Mouse (Mus musculus) forebrain, embryonic 14.5 days (tissue): ENCODE results near the gene Strap. TPM values are rescaled to one million over a fixed set of nuclear protein-coding genes. Genes with fewer than 3 reads are reported as not detected.

ENCODE experiments used
- ATAC-seq: fragments of 200-750 bp; cut with Nextera tagmentation; 2 replicates; pipeline ENCODE4 v1.8.0; 2017; ENCODE audit warnings: mild to moderate bottlenecking, moderate library complexity
- DNase-seq: peaks from one replicate; pipeline ENCODE4 v3.0.0-alpha.2; 2015; ENCODE audit warnings: low spot score
- H3K27ac ChIP-seq: fragments of 300-500 bp; sonication (generic); 2 replicates; pipeline ENCODE4 v1.5.1; 2014; ENCODE audit warnings: low read depth, mild to moderate bottlenecking, control low read depth, low read length, moderate library complexity
- H3K27me3 ChIP-seq: fragments of 300-500 bp; sonication (generic); replicated peaks from 2 replicates; pipeline ENCODE4 v1.6.1; 2014; ENCODE audit warnings: low read length, control low read depth, mixed read lengths; ENCODE audit not compliant: control insufficient read depth, insufficient read depth
- H3K36me3 ChIP-seq: fragments of 300-500 bp; sonication (generic); 2 replicates; pipeline ENCODE4 v1.6.1; 2014; ENCODE audit warnings: low read length, control low read depth; ENCODE audit not compliant: control insufficient read depth, insufficient read depth
- H3K4me1 ChIP-seq: fragments of 300-500 bp; sonication (generic); 2 replicates; pipeline ENCODE4 v1.6.1; 2014; ENCODE audit warnings: antibody characterized with exemption, low read length, control low read depth; ENCODE audit not compliant: control insufficient read depth, insufficient read depth
- H3K4me2 ChIP-seq: fragments of 300-500 bp; sonication (generic); 2 replicates; pipeline ENCODE4 v1.6.1; 2014; ENCODE audit warnings: mild to moderate bottlenecking, control low read depth, low read length
- H3K4me3 ChIP-seq: fragments of 300-500 bp; sonication (generic); 2 replicates; pipeline ENCODE4 v1.5.1; 2014; ENCODE audit warnings: low read depth, low read length, control low read depth
- H3K9ac ChIP-seq: fragments of 300-500 bp; sonication (generic); 2 replicates; pipeline ENCODE4 v1.6.1; 2014; ENCODE audit warnings: mild to moderate bottlenecking, low read length, control low read depth, moderate library complexity
- H3K9me3 ChIP-seq: fragments of 300-500 bp; sonication (generic); replicated peaks from 2 replicates; pipeline ENCODE4 v1.6.1; 2016; ENCODE audit warnings: low read length, control low read depth, mixed read lengths; ENCODE audit not compliant: control insufficient read depth
- WGBS: fragments of 180-500 bp; shearing (Covaris S2); extraction: QIAGEN DNeasy Blood & Tissue Kit; methylation state at CpG from one replicate; pipeline ENCODE4 v1.1.7; 2014; 5-methylcytosine and 5-hydroxymethylcytosine counted together
- polyA plus RNA-seq: library from polyadenylated mRNA; unstranded; fragments of >200 nt; fragmentation: Nextera tagmentation; extraction: Ambion mirVana; gene quantifications from 2 replicates; pipeline ENCODE4 v1.2.1, GENCODE M21; 2014

Strap gene
- 209 and 220 TPM in 2 replicates for polyA plus RNA-seq

GRCm38 (mm10) chr6:137734846-137735609, at the start of gene Strap:
TSS of gene Strap (plus strand) at chr6:137735078.
- WGBS = under 1% methylated on average over 83 of the region's 86 CpGs
- Histone ChIP-seq H3K4me2 (peak within 1 kb of the TSS; percentile 93), H3K9me3 (no peaks in the 10 kb centered on the region), H3K36me3 (peaks cover 19% of the 10 kb centered on the region), H3K27ac (peak within 1 kb of the TSS; percentile 79), H3K4me3 (peak within 1 kb of the TSS; percentile 96), H3K4me1 (peaks cover 13% of the 10 kb centered on the region), H3K9ac (peak within 1 kb of the TSS; percentile 93), H3K27me3 (no peaks in the 10 kb centered on the region)
- peak; percentile 99 for ATAC-seq
- DNase-seq = peak; percentile 99

DNA sequence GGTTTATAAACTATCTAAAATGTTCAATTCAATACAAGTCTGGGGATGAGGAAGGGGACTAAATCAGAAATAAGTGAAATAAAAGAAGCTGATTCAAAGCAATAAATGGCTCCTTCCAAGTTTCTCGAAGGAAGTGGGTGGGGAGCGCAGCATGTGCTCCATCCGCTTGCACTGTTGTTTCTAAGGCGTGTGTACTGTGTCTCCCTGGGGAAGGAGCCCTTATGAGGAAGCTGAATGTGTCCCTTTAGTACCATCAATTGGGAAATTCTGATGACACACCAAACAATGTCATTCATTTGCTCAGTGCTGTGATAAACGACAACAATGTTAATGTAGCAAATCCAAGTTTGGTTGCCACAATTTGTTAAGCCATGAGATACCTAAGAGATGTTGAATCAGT, 47.2 kb upstream of the Strap start:
- 93% methylated on average over 5 of the region's 5 CpGs for WGBS
- H3K9ac ChIP-seq = no peak overlapping the region

GRCm38 (mm10) chr6:137688079-137688478, 46.8 kb upstream of the Strap start:
- H3K4me2 ChIP-seq = no peak overlapping the region
- no peak overlapping the region for H3K9ac ChIP-seq
- ATAC-seq (no peak), DNase-seq (no peak)
- no peaks in the 10 kb centered on the region for H3K36me3 ChIP-seq
- no peaks in the 10 kb centered on the region for H3K4me1 ChIP-seq
- no peaks in the 10 kb centered on the region for H3K9me3 ChIP-seq
- no peak overlapping the region for H3K4me3 ChIP-seq
- WGBS = 86% methylated on average over 3 of the region's 3 CpGs
- no peak overlapping the region for H3K27ac ChIP-seq
- H3K27me3 ChIP-seq = no peaks in the 10 kb centered on the region

More for the DNA sequence above, 47.2 kb upstream of the Strap start:
- Histone ChIP-seq H3K4me1 (no peaks in the 10 kb centered on the region), H3K9me3 (no peaks in the 10 kb centered on the region), H3K4me2 (no peak overlapping the region), H3K4me3 (no peak overlapping the region), H3K27me3 (no peaks in the 10 kb centered on the region), H3K36me3 (no peaks in the 10 kb centered on the region), H3K27ac (no peak overlapping the region)
- DNase-seq = no peak
- no peak for ATAC-seq

GRCm38 (mm10) chr6:137688506-137689105, 46.3 kb upstream of the Strap start:
- H3K9me3 ChIP-seq = no peaks in the 10 kb centered on the region
- H3K36me3 ChIP-seq = no peaks in the 10 kb centered on the region
- H3K4me3 ChIP-seq = no peak overlapping the region
- ATAC-seq (no peak), DNase-seq (no peak)
- no peaks in the 10 kb centered on the region for H3K4me1 ChIP-seq
- no peaks in the 10 kb centered on the region for H3K27me3 ChIP-seq
- 80% methylated on average over 11 of the region's 11 CpGs for WGBS
- H3K4me2 ChIP-seq = no peak overlapping the region
- H3K9ac ChIP-seq = no peak overlapping the region
- H3K27ac ChIP-seq = no peak overlapping the region

DNA sequence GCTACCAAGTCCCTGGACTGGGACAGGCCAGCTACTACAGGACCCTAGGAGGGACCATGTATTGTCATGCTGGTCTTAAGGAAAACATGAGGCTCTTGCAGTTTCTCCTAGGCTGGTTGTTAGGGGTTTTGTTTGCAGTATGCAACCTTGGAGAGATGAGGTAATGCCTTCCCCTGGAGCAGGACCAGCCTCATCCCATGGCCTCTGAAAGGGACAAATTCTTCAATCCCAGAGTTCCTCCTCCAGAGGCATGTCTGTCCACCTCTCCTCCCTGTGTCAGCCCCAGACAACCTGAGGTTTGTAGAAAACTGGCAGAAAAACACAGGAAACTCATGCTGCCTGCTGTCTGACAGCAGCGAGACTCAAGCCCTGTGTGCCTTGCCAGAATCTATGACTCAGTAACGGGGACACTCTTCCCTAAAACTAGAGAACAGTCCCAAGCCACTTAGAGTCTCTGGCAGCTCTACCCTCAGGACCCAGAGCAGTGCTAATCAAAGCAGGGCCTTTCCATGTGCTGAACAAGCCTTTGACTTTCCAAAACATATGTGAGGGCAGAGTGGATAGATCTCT, 44.2 kb upstream of the Strap start:
- ATAC-seq (no peak), DNase-seq (no peak)
- no peaks in the 10 kb centered on the region for H3K9me3 ChIP-seq
- no peaks in the 10 kb centered on the region for H3K36me3 ChIP-seq
- no peak overlapping the region for H3K4me3 ChIP-seq
- H3K9ac ChIP-seq = no peak overlapping the region
- 85% methylated on average over 2 of the region's 2 CpGs for WGBS
- no peaks in the 10 kb centered on the region for H3K4me1 ChIP-seq
- H3K27me3 ChIP-seq = no peaks in the 10 kb centered on the region
- no peak overlapping the region for H3K27ac ChIP-seq
- H3K4me2 ChIP-seq = no peak overlapping the region

GRCm38 (mm10) chr6:137694310-137694709, 40.6 kb upstream of the Strap start:
- H3K27me3 ChIP-seq = no peaks in the 10 kb centered on the region

GRCm38 (mm10) chr6:137695046-137695445, 39.8 kb upstream of the Strap start:
- no peaks in the 10 kb centered on the region for H3K27me3 ChIP-seq
- no peak overlapping the region for H3K27ac ChIP-seq
- DNase-seq = no peak
- 0 out of 2 replicates have a peak, but pooled peaks cover 6% of the 10 kb centered on the region for H3K4me1 ChIP-seq
- no peak overlapping the region for H3K9ac ChIP-seq
- no peak overlapping the region for H3K4me2 ChIP-seq
- no peak for ATAC-seq
- H3K36me3 ChIP-seq = no peaks in the 10 kb centered on the region
- H3K4me3 ChIP-seq = no peak overlapping the region
- no peaks in the 10 kb centered on the region for H3K9me3 ChIP-seq
- WGBS = 94% methylated on average over 8 of the region's 8 CpGs

More at GRCm38 (mm10) chr6:137694310-137694709, 40.6 kb upstream of the Strap start:
- no peak overlapping the region for H3K9ac ChIP-seq
- 92% methylated on average over 2 of the region's 2 CpGs for WGBS
- H3K4me3 ChIP-seq = no peak overlapping the region
- 0 out of 2 replicates have a peak, but pooled peaks cover 3% of the 10 kb centered on the region for H3K4me1 ChIP-seq
- no peak overlapping the region for H3K27ac ChIP-seq
- ATAC-seq (no peak), DNase-seq (no peak)
- no peak overlapping the region for H3K4me2 ChIP-seq
- no peaks in the 10 kb centered on the region for H3K9me3 ChIP-seq
- H3K36me3 ChIP-seq = no peaks in the 10 kb centered on the region

DNA sequence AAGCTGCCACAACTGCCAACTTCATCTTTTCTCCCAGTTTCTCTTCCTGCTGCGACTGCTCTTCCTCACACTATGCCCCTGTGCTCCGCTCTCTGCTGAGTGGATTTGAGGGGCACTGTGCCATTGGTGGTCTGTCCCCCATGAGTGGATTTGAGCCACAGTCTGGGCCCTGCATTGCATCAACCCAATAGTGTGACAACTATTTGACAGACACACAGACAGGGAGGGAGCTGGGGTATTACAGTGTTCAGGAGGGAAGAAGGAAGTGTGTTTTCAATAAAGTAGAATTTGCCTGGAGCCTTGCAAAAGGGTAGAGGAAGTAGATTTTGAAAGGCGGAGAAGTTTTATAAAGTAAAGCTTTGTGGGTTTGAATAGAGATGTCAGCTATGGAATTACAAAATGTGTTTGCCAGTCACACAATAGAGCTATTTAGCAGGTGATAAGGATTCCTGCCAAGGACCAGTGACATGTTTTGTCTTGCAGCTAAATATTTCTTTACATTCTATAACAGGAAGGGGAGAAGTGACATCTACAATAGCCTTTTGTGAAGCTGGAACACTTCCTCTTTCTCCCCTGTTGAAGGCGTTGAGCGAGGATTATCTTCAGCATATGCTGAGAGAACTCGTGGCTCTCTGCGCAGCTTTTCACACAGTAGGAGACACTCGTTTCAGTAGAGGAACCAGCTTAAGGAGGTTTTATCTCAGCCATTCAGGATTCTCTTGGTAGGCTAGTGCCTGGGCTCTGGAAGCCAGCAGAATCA, 38.3 kb upstream of the Strap start:
- no peak overlapping the region for H3K4me3 ChIP-seq
- DNase-seq (no peak), ATAC-seq (no peak)
- H3K4me2 ChIP-seq = no peak overlapping the region
- 0 out of 2 replicates have a peak, but pooled peaks cover 6% of the 10 kb centered on the region for H3K4me1 ChIP-seq
- H3K27ac ChIP-seq = no peak overlapping the region
- 57% methylated on average over 8 of the region's 8 CpGs for WGBS
- H3K36me3 ChIP-seq = no peaks in the 10 kb centered on the region
- no peaks in the 10 kb centered on the region for H3K9me3 ChIP-seq
- no peak overlapping the region for H3K9ac ChIP-seq
- H3K27me3 ChIP-seq = no peaks in the 10 kb centered on the region
